Mouse (Mus musculus) neutrophil, adult 59 days (primary cell): ENCODE measurements around the gene Hacd2. TPM values are rescaled to one million over a fixed set of nuclear protein-coding genes. Genes with fewer than 3 reads are reported as not detected.

Source experiments
- total RNA-seq, 2 experiments: library from RNA; stranded (reverse); gene quantifications; 1 replicate in 1 of 2; 2 replicates in 1 of 2; pipeline ENCODE4 v1.2.4; 2023

Gene Hacd2
- 10 to 100 TPM; 40.0 to 45.1 TPM for total RNA-seq

GRCm38 (mm10) chr16:35022242-35023137 lies at the start of gene Hacd2:
Gene Hacd2 (plus strand): TSS chr16:35022428.

GRCm38 (mm10) chr16:35154641-35155390 lies 132.6 kb downstream of the Hacd2 start, which contains the start of gene Adcy5:
Gene Adcy5 (plus strand): TSS chr16:35154877.

Other genes with a start within 250 kb of the Hacd2 start
- gene Adcy5, start 132.4 kb downstream of the Hacd2 start, total RNA-seq = under 1 TPM; 0.09 to 0.11 TPM